ENCODE assay signal across 8 mouse cellular contexts in genomic region chr4:43957846-43958461, GRCm38 (mm10). TPM values are rescaled to one million over a fixed set of nuclear protein-coding genes. Genes with fewer than 3 reads are reported as not detected.
DNase-seq lines count a peak whose midpoint lies in the region; ATAC-seq and TF ChIP-seq lines count a peak whose summit lies in the region.

No protein-coding gene starts in this region.

- H3K4me2 ChIP-seq in stomach, embryonic 16.5 days (ENCODE audit: low read depth, low read length), result peak overlapping the region; percentile 89

- H3K4me3 ChIP-seq in spleen, adult 2 months (ENCODE audit: extremely low read depth, insufficient read depth, insufficient read length), result peak overlapping the region; percentile 82
- H3K4me3 ChIP-seq in cortical plate, adult 2 months (ENCODE audit: insufficient read depth, low read length), result peak overlapping the region; percentile 38
- H3K4me3 ChIP-seq in heart, embryonic 10.5 days, result peak overlapping the region; percentile 88
- peak overlapping the region; percentile 71 for H3K4me3 ChIP-seq in stomach, embryonic 16.5 days (replicated peaks; ENCODE audit: low read length)

- ATAC-seq in stomach, embryonic 16.5 days (ENCODE audit: insufficient read depth, low FRiP score), result peak; percentile 68

- WGBS in spleen, adult 2 months, result 1% methylated on average over 26 of the region's 26 CpGs
- under 1% methylated on average over 26 of the region's 26 CpGs for WGBS in heart, embryonic 10.5 days
- under 1% methylated on average over 26 of the region's 26 CpGs for WGBS in stomach, embryonic 16.5 days

- H3K9ac ChIP-seq in stomach, embryonic 16.5 days (ENCODE audit: low read length), result peak overlapping the region; percentile 76

- H3K27ac ChIP-seq in spleen, adult 2 months (ENCODE audit: insufficient read depth, low read length), result peak overlapping the region; percentile 46
- H3K27ac ChIP-seq in cortical plate, adult 2 months (ENCODE audit: insufficient read depth, low read length), result no peak overlapping the region
- H3K27ac ChIP-seq in heart, embryonic 10.5 days, result peak overlapping the region; percentile 95
- H3K27ac ChIP-seq in stomach, embryonic 16.5 days (ENCODE audit: low read length), result peak overlapping the region; percentile 92

- no peaks in the 10 kb centered on the region for H3K27me3 ChIP-seq in spleen, adult 2 months (ENCODE audit: control insufficient read depth, insufficient read depth, low read length)
- H3K27me3 ChIP-seq in heart, embryonic 10.5 days (ENCODE audit: insufficient read depth, poor library complexity, severe bottlenecking), result 0 out of 2 replicates have a peak, but pooled peaks cover 5% of the 10 kb centered on the region
- H3K27me3 ChIP-seq in stomach, embryonic 16.5 days (ENCODE audit: control insufficient read depth, insufficient read depth, low read length), result no peaks in the 10 kb centered on the region

- H3K36me3 ChIP-seq in spleen, adult 2 months (ENCODE audit: control insufficient read depth, insufficient read depth, low read length), result no peaks in the 10 kb centered on the region
- no peaks in the 10 kb centered on the region for H3K36me3 ChIP-seq in heart, embryonic 10.5 days
- H3K36me3 ChIP-seq in stomach, embryonic 16.5 days (ENCODE audit: control insufficient read depth, insufficient read depth, low read length), result no peaks in the 10 kb centered on the region

- no peak for TF ChIP-seq CTCF in spleen, adult 2 months (IDR thresholded peaks at IDR 0.05; ENCODE audit: extremely low read depth, insufficient read depth, insufficient read length, insufficient replicate concordance)
- no peak for TF ChIP-seq CTCF in cortical plate, adult 2 months (IDR thresholded peaks at IDR 0.05; ENCODE audit: extremely low read depth, insufficient read depth, low read length)

- peaks cover 20% of the 10 kb centered on the region for H3K4me1 ChIP-seq in spleen, adult 2 months (ENCODE audit: control insufficient read depth, insufficient read depth, insufficient read length)
- H3K4me1 ChIP-seq in cortical plate, adult 2 months (ENCODE audit: control insufficient read depth, insufficient read depth, low read length), result no peaks in the 10 kb centered on the region
- H3K4me1 ChIP-seq in heart, embryonic 10.5 days, result peaks cover 39% of the 10 kb centered on the region
- peaks cover 22% of the 10 kb centered on the region for H3K4me1 ChIP-seq in stomach, embryonic 16.5 days (ENCODE audit: control insufficient read depth, insufficient read depth, low read length)

- DNase-seq in spleen, adult 2 months (ENCODE audit: low read depth in 1 of 2, low spot score in 2 of 2), result no peak
- no peak for DNase-seq in spleen, adult 12 weeks (ENCODE audit: low spot score)
- peak; percentile 90 for DNase-seq in heart, embryonic 10.5 days (ENCODE audit: low spot score)
- DNase-seq in kidney, postnatal 10 days, result peak; percentile 84
- DNase-seq in mesoderm, embryonic 11.5 days (ENCODE audit: low read depth, low spot score), result peak; percentile 89
- DNase-seq in c-Kit-positive CD71-positive TER-119-positive erythroid progenitor cells, embryonic 14.5 days (ENCODE audit: low spot score), result no peak

- H3K9me3 ChIP-seq in heart, embryonic 10.5 days, result no peaks in the 10 kb centered on the region
- H3K9me3 ChIP-seq in stomach, embryonic 16.5 days (replicated peaks; ENCODE audit: control insufficient read depth, low read length), result no peaks in the 10 kb centered on the region

- TF ChIP-seq POLR2A in spleen, adult 2 months (IDR thresholded peaks at IDR 0.05; ENCODE audit: low read depth, low read length), result no peak; the same call in 1 of the 2 replicates
- no peak for TF ChIP-seq POLR2A in cortical plate, adult 2 months (IDR thresholded peaks at IDR 0.05; ENCODE audit: extremely low read depth, insufficient read depth, low read length)

RNA-seq across cellular contexts. Expression of gene Glipr2, which starts 0.8 kb away (rescaled TPM):
- polyA plus RNA-seq in spleen, adult 2 months (2012; rRNA removed), result 13.7 and 19.8 TPM in 2 replicates
- polyA plus RNA-seq in cortical plate, adult 2 months (2012; rRNA removed), result 2.6 and 3.2 TPM in 2 replicates
- polyA plus RNA-seq in heart, embryonic 10.5 days (2016; fragmentation: Nextera tagmentation; extraction: Ambion mirVana), result 114 and 119 TPM in 2 replicates
- 105 and 120 TPM in 2 replicates for polyA plus RNA-seq in stomach, embryonic 16.5 days (2015; fragmentation: Nextera tagmentation; extraction: Ambion mirVana)

RNA-seq across cellular contexts. Expression of gene Ccin, which starts 25.3 kb away (rescaled TPM):
- 0.04 and 0.12 TPM in 2 replicates for polyA plus RNA-seq in spleen, adult 2 months (2012; rRNA removed)
- polyA plus RNA-seq in cortical plate, adult 2 months (2012; rRNA removed), result not detected in 2 replicates
- not detected in 2 replicates for polyA plus RNA-seq in heart, embryonic 10.5 days (2016; fragmentation: Nextera tagmentation; extraction: Ambion mirVana)
- not detected in 2 replicates for polyA plus RNA-seq in stomach, embryonic 16.5 days (2015; fragmentation: Nextera tagmentation; extraction: Ambion mirVana)

RNA-seq across cellular contexts. Expression of gene Clta, which starts 46.3 kb away (rescaled TPM):
- polyA plus RNA-seq in spleen, adult 2 months (2012; rRNA removed), result 183 and 235 TPM in 2 replicates
- 385 and 422 TPM in 2 replicates for polyA plus RNA-seq in cortical plate, adult 2 months (2012; rRNA removed)
- 156 and 170 TPM in 2 replicates for polyA plus RNA-seq in heart, embryonic 10.5 days (2016; fragmentation: Nextera tagmentation; extraction: Ambion mirVana)
- polyA plus RNA-seq in stomach, embryonic 16.5 days (2015; fragmentation: Nextera tagmentation; extraction: Ambion mirVana), result 183 and 186 TPM in 2 replicates

Comparison
In these comparisons a context has a peak if more than half of its experiments do, and no peak if none do; other contexts are left out.
1. DNase-seq: peak in heart, embryonic 10.5 days (single experiment), kidney, postnatal 10 days (single experiment) and mesoderm, embryonic 11.5 days (single experiment); none in spleen, adult 2 months (0 of 2), spleen, adult 12 weeks (single experiment) and c-Kit-positive CD71-positive TER-119-positive erythroid progenitor cells, embryonic 14.5 days (single experiment).
2. H3K4me3 ChIP-seq: peak in every context shown above with its lines; median percentile 88 in heart, embryonic 10.5 days; 82 in spleen, adult 2 months; 71 in stomach, embryonic 16.5 days; 38 in cortical plate, adult 2 months.